Mouse (Mus musculus) stomach, embryonic 16.5 days (tissue): ENCODE results near the gene Gm29776. TPM values are rescaled to one million over a fixed set of nuclear protein-coding genes. Genes with fewer than 3 reads are reported as not detected.

Experiments
- ATAC-seq: fragments of 200-750 bp; cut with Nextera tagmentation; 2 replicates; pipeline ENCODE4 v1.8.0; 2017; ENCODE audit warnings: moderate number of reproducible peaks, moderate TSS enrichment; ENCODE audit not compliant: insufficient read depth, low FRiP score
- H3K27ac ChIP-seq: fragments of 300-500 bp; sonication (generic); 2 replicates; pipeline ENCODE4 v1.5.1; 2014; ENCODE audit warnings: low read length
- H3K27me3 ChIP-seq: fragments of 300-500 bp; sonication (generic); 2 replicates; pipeline ENCODE4 v1.6.1; 2014; ENCODE audit warnings: low read length, control low read depth, mixed read lengths; ENCODE audit not compliant: control insufficient read depth, insufficient read depth
- H3K36me3 ChIP-seq: fragments of 300-500 bp; sonication (generic); 2 replicates; pipeline ENCODE4 v1.6.1; 2014; ENCODE audit warnings: low read length; ENCODE audit not compliant: control insufficient read depth, insufficient read depth
- H3K4me1 ChIP-seq: fragments of 300-500 bp; sonication (generic); 2 replicates; pipeline ENCODE4 v1.6.1; 2014; ENCODE audit warnings: low read length, control low read depth, mixed read lengths; ENCODE audit not compliant: control insufficient read depth, insufficient read depth
- H3K4me2 ChIP-seq: fragments of 300-500 bp; sonication (generic); 2 replicates; pipeline ENCODE4 v1.6.1; 2014; ENCODE audit warnings: low read depth, low read length, mixed read lengths
- H3K4me3 ChIP-seq: fragments of 300-500 bp; sonication (generic); replicated peaks from 2 replicates; pipeline ENCODE4 v1.5.1; 2014; ENCODE audit warnings: mild to moderate bottlenecking, low read length
- H3K9ac ChIP-seq: fragments of 300-500 bp; sonication (generic); 2 replicates; pipeline ENCODE4 v1.6.1; 2014; ENCODE audit warnings: low read length
- H3K9me3 ChIP-seq: fragments of 300-500 bp; sonication (generic); replicated peaks from 2 replicates; pipeline ENCODE4 v1.6.1; 2016; ENCODE audit warnings: low read length, control low read depth; ENCODE audit not compliant: control insufficient read depth
- WGBS: fragments of 180-500 bp; shearing (Covaris S2); extraction: QIAGEN DNeasy Blood & Tissue Kit; methylation state at CpG from one replicate; pipeline ENCODE4 v1.1.7; 2014; 5-methylcytosine and 5-hydroxymethylcytosine counted together
- polyA plus RNA-seq: library from polyadenylated mRNA; unstranded; fragments of >200 nt; fragmentation: Nextera tagmentation; extraction: Ambion mirVana; gene quantifications from 2 replicates; pipeline ENCODE4 v1.2.1, GENCODE M21; 2015

Gene Gm29776
- polyA plus RNA-seq, result 0.15 and 0.19 TPM in 2 replicates

GRCm38 (mm10) chr14:54698733-54699132 is at the start of gene Gm29776:
Gene Gm29776, minus strand, starts transcription at chr14:54698833.
- Histone ChIP-seq H3K27ac (no peak within 1 kb of the TSS), H3K27me3 (no peaks in the 10 kb centered on the region), H3K4me3 (no peak within 1 kb of the TSS), H3K9me3 (no peaks in the 10 kb centered on the region), H3K4me2 (no peak within 1 kb of the TSS), H3K36me3 (no peaks in the 10 kb centered on the region), H3K4me1 (no peaks in the 10 kb centered on the region), H3K9ac (no peak within 1 kb of the TSS)
- ATAC-seq, result no peak
- 71% methylated on average over 4 of the region's 4 CpGs for WGBS

- Histone ChIP-seq H3K27ac (no peak overlapping the region), H3K36me3 (no peaks in the 10 kb centered on the region), H3K9me3 (no peaks in the 10 kb centered on the region), H3K4me1 (no peaks in the 10 kb centered on the region), H3K4me2 (no peak overlapping the region), H3K9ac (no peak overlapping the region), H3K4me3 (no peak overlapping the region), H3K27me3 (no peaks in the 10 kb centered on the region)
- no peak for ATAC-seq
- 68% methylated on average over 9 of the region's 9 CpGs for WGBS
These were observed 47.4 kb upstream of the Gm29776 start for GRCm38 (mm10) chr14:54746038-54746437.

GRCm38 (mm10) chr14:54744473-54744872 is 45.8 kb upstream of the Gm29776 start:
- no peak overlapping the region for H3K27ac ChIP-seq
- H3K9me3 ChIP-seq, result no peaks in the 10 kb centered on the region
- no peak for ATAC-seq
- WGBS, result 40% methylated on average over 8 of the region's 8 CpGs
- H3K4me3 ChIP-seq, result no peak overlapping the region
- no peak overlapping the region for H3K4me2 ChIP-seq
- H3K27me3 ChIP-seq, result no peaks in the 10 kb centered on the region
- H3K4me1 ChIP-seq, result no peaks in the 10 kb centered on the region
- no peak overlapping the region for H3K9ac ChIP-seq
- H3K36me3 ChIP-seq, result no peaks in the 10 kb centered on the region

- ATAC-seq, result no peak
- Histone ChIP-seq H3K9me3 (no peaks in the 10 kb centered on the region), H3K27ac (no peak overlapping the region), H3K4me2 (no peak overlapping the region), H3K4me3 (no peak overlapping the region), H3K27me3 (no peaks in the 10 kb centered on the region), H3K4me1 (no peaks in the 10 kb centered on the region), H3K9ac (no peak overlapping the region), H3K36me3 (no peaks in the 10 kb centered on the region)
- WGBS, result 63% methylated on average over 2 of the region's 2 CpGs
These were observed 43.7 kb upstream of the Gm29776 start for GRCm38 (mm10) chr14:54742375-54742774.

GRCm38 (mm10) chr14:54741721-54742120 is 43.1 kb upstream of the Gm29776 start:
- Histone ChIP-seq H3K4me2 (no peak overlapping the region), H3K4me1 (no peaks in the 10 kb centered on the region), H3K27me3 (no peaks in the 10 kb centered on the region), H3K27ac (no peak overlapping the region), H3K36me3 (no peaks in the 10 kb centered on the region), H3K9ac (no peak overlapping the region), H3K4me3 (no peak overlapping the region), H3K9me3 (no peaks in the 10 kb centered on the region)
- ATAC-seq, result no peak
- 82% methylated on average over 6 of the region's 6 CpGs for WGBS

GRCm38 (mm10) chr14:54737634-54738033 is 39.0 kb upstream of the Gm29776 start:
- Histone ChIP-seq H3K9ac (no peak overlapping the region), H3K4me1 (0 out of 2 replicates have a peak, but pooled peaks cover 2% of the 10 kb centered on the region), H3K4me2 (no peak overlapping the region), H3K36me3 (no peaks in the 10 kb centered on the region), H3K27ac (no peak overlapping the region), H3K4me3 (no peak overlapping the region), H3K9me3 (no peaks in the 10 kb centered on the region), H3K27me3 (no peaks in the 10 kb centered on the region)
- 80% methylated on average over 10 of the region's 10 CpGs for WGBS
- no peak for ATAC-seq

- Histone ChIP-seq H3K4me3 (no peak overlapping the region), H3K4me2 (no peak overlapping the region), H3K27me3 (no peaks in the 10 kb centered on the region), H3K9me3 (no peaks in the 10 kb centered on the region), H3K9ac (no peak overlapping the region), H3K4me1 (0 out of 2 replicates have a peak, but pooled peaks cover 2% of the 10 kb centered on the region), H3K27ac (no peak overlapping the region), H3K36me3 (no peaks in the 10 kb centered on the region)
- ATAC-seq, result peak; percentile 74; the same call in 1 of the 2 replicates
- 61% methylated on average over 14 of the region's 14 CpGs for WGBS
These were observed 38.2 kb upstream of the Gm29776 start for GRCm38 (mm10) chr14:54736555-54737552.

GRCm38 (mm10) chr14:54735221-54735620 is 36.6 kb upstream of the Gm29776 start:
- no peak overlapping the region for H3K4me3 ChIP-seq
- no peak overlapping the region for H3K9ac ChIP-seq
- H3K4me2 ChIP-seq, result no peak overlapping the region
- WGBS, result 68% methylated on average over 4 of the region's 4 CpGs
- H3K4me1 ChIP-seq, result 0 out of 2 replicates have a peak, but pooled peaks cover 2% of the 10 kb centered on the region
- no peaks in the 10 kb centered on the region for H3K36me3 ChIP-seq
- H3K27me3 ChIP-seq, result no peaks in the 10 kb centered on the region
- no peaks in the 10 kb centered on the region for H3K9me3 ChIP-seq
- H3K27ac ChIP-seq, result no peak overlapping the region
- ATAC-seq, result no peak

- no peaks in the 10 kb centered on the region for H3K36me3 ChIP-seq
- H3K4me3 ChIP-seq, result no peak overlapping the region
- H3K27ac ChIP-seq, result no peak overlapping the region
- no peak overlapping the region for H3K9ac ChIP-seq
- ATAC-seq, result no peak
- no peaks in the 10 kb centered on the region for H3K9me3 ChIP-seq
- 0 out of 2 replicates have a peak, but pooled peaks cover 2% of the 10 kb centered on the region for H3K4me1 ChIP-seq
- 69% methylated on average over 4 of the region's 4 CpGs for WGBS
- no peaks in the 10 kb centered on the region for H3K27me3 ChIP-seq
- H3K4me2 ChIP-seq, result no peak overlapping the region
These were observed 35.4 kb upstream of the Gm29776 start for GRCm38 (mm10) chr14:54734004-54734403.
